Mouse (Mus musculus): Measurements from ENCODE around the gene Atp8b4.
"Not testable (repeated sequence)": the region's sequence is repeated elsewhere in the genome, so short reads cannot be mapped to it uniquely, and the experiment has no call there.

Atp8b4 gene

GRCm38 (mm10) chr2:126500521-126500920 lies at the start of gene Atp8b4:
Atp8b4 (minus strand) TSS chr2:126500674.
- no peak for DNase-seq

GRCm38 (mm10) chr2:126549681-126550080 lies 49.2 kb upstream of the Atp8b4 start:
- DNase-seq = no peak

GRCm38 (mm10) chr2:126546392-126546791 lies 45.9 kb upstream of the Atp8b4 start:
- no peak for DNase-seq

GRCm38 (mm10) chr2:126545297-126545696 lies 44.8 kb upstream of the Atp8b4 start:
- DNase-seq = peak; percentile 58

- DNase-seq = no peak
Observed at GRCm38 (mm10) chr2:126542211-126542610, 41.7 kb upstream of the Atp8b4 start.

- DNase-seq = peak; percentile 95
Observed at GRCm38 (mm10) chr2:126540390-126540925, 40.0 kb upstream of the Atp8b4 start.

- DNase-seq = no peak
Observed at GRCm38 (mm10) chr2:126537654-126538053, 37.2 kb upstream of the Atp8b4 start.

GRCm38 (mm10) chr2:126530581-126530980 lies 30.1 kb upstream of the Atp8b4 start:
- no peak for DNase-seq

- no peak for DNase-seq
Observed at GRCm38 (mm10) chr2:126527461-126527860, 27.0 kb upstream of the Atp8b4 start.

- no peak for DNase-seq
Observed at GRCm38 (mm10) chr2:126524271-126524670, 23.8 kb upstream of the Atp8b4 start.

- not testable (repeated sequence) for DNase-seq
Observed at GRCm38 (mm10) chr2:126523101-126523745, 22.7 kb upstream of the Atp8b4 start.

GRCm38 (mm10) chr2:126522056-126522455 lies 21.6 kb upstream of the Atp8b4 start:
- DNase-seq = peak; percentile 67

- DNase-seq = no peak
Observed at GRCm38 (mm10) chr2:126521471-126521870, 21.0 kb upstream of the Atp8b4 start.

- DNase-seq = no peak
Observed at GRCm38 (mm10) chr2:126520828-126521227, 20.4 kb upstream of the Atp8b4 start.

- peak; percentile 51 for DNase-seq
Observed at GRCm38 (mm10) chr2:126519872-126520581, 19.6 kb upstream of the Atp8b4 start.

- DNase-seq = no peak
Observed at GRCm38 (mm10) chr2:126515069-126515826, 14.8 kb upstream of the Atp8b4 start.

- no peak for DNase-seq
Observed at GRCm38 (mm10) chr2:126508228-126508627, 7.8 kb upstream of the Atp8b4 start.

- no peak for DNase-seq
Observed at GRCm38 (mm10) chr2:126507477-126507876, 7.0 kb upstream of the Atp8b4 start.

- no peak for DNase-seq
Observed at GRCm38 (mm10) chr2:126505156-126505555, 4.7 kb upstream of the Atp8b4 start.

GRCm38 (mm10) chr2:126499730-126500129 lies 744 bp downstream of the Atp8b4 start:
- DNase-seq = no peak

- DNase-seq = no peak
Observed at GRCm38 (mm10) chr2:126498761-126499452, 1.6 kb downstream of the Atp8b4 start.

GRCm38 (mm10) chr2:126496838-126497237 lies 3.6 kb downstream of the Atp8b4 start:
- DNase-seq = no peak

Data from kidney, adult 11 months (tissue).